Mouse (Mus musculus): ENCODE measurements around the gene Snx11. TPM values are rescaled to one million over a fixed set of nuclear protein-coding genes. Genes with fewer than 3 reads are reported as not detected.

The Snx11 gene
- 55.6 and 64.2 TPM in 2 replicates for polyA plus RNA-seq (2015; fragmentation: Nextera tagmentation; extraction: Ambion mirVana)

DNA sequence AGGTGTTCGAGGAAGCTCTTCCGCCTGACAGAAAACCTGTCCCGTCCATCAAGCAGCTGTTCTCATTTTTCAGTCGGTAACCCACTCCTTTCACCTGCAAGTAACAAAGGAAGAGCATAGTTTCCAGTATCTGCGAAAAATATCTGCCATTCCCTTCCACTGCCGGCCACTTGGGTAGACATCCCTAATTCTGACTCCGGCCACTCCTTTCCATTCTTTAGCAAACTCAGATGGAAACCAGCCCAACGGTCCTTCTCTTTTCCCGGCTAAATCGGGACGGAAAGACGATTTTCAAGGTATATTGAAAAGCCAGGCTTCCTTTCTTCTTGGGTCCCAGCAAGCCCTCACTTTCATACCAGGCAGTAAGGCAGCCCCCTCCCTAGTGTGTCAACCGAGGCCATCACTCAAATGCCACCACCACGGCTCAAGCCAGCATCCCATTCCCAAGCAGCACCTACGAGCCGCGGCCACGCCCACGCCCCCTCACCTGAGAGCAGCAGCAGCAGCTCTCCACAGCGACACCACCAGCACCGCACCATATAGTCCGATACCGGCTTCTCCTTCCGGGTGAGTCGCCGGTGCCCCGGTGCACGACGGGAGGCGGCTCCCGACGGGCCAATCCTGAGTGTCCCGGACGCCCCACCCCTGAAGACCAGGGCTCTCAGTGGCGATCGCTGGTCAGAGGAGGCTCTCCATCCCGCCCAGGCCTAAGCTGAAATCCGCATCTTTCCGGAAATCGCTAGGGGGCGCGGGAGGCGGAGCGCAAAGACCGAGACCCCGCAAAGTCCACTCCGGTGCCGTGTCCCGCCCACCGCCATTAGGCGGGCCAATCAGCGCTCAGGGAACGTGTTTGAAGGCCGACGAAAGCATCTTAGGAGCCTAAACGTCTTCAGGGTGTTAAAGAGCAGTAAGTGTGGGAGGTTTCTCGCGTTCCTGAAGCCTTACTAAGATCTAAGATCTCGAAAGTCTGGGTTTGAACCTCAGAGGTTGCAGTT, at the start of gene Snx11:
Gene Snx11, minus strand, starts transcription at position 592 of the 995 bp plus-strand sequence.
- H3K9me3 ChIP-seq = no peaks in the 10 kb centered on the region
- H3K27ac ChIP-seq (replicated peaks) = peak within 1 kb of the TSS; percentile 84
- peaks cover 8% of the 10 kb centered on the region; the same call in 1 of the 2 replicates for H3K36me3 ChIP-seq
- peak; percentile 98 for ATAC-seq (ENCODE audit: low FRiP score, low read depth)
- H3K4me3 ChIP-seq = peak within 1 kb of the TSS; percentile 73
- no peaks in the 10 kb centered on the region for H3K27me3 ChIP-seq
- peak within 1 kb of the TSS; percentile 77 for H3K4me2 ChIP-seq
- peaks cover 34% of the 10 kb centered on the region for H3K4me1 ChIP-seq (replicated peaks)
- H3K9ac ChIP-seq = peak within 1 kb of the TSS; percentile 70
- 1% methylated on average over 59 of the region's 59 CpGs for WGBS

GRCm38 (mm10) chr11:96826481-96826880, 49.1 kb upstream of the Snx11 start:
- no peaks in the 10 kb centered on the region for H3K27me3 ChIP-seq
- 0 out of 2 replicates have a peak overlapping the region, but pooled peaks have one; percentile 0 for H3K4me3 ChIP-seq
- ATAC-seq (ENCODE audit: low FRiP score, low read depth) = no peak
- H3K9ac ChIP-seq = no peak overlapping the region
- peaks cover 73% of the 10 kb centered on the region for H3K4me1 ChIP-seq (replicated peaks)
- 88% methylated on average over 2 of the region's 2 CpGs for WGBS
- no peaks in the 10 kb centered on the region for H3K9me3 ChIP-seq
- peak overlapping the region; percentile 86 for H3K4me2 ChIP-seq
- peaks cover 8% of the 10 kb centered on the region for H3K36me3 ChIP-seq
- H3K27ac ChIP-seq (replicated peaks) = peak overlapping the region; percentile 93; the same call in 1 of the 2 replicates

DNA sequence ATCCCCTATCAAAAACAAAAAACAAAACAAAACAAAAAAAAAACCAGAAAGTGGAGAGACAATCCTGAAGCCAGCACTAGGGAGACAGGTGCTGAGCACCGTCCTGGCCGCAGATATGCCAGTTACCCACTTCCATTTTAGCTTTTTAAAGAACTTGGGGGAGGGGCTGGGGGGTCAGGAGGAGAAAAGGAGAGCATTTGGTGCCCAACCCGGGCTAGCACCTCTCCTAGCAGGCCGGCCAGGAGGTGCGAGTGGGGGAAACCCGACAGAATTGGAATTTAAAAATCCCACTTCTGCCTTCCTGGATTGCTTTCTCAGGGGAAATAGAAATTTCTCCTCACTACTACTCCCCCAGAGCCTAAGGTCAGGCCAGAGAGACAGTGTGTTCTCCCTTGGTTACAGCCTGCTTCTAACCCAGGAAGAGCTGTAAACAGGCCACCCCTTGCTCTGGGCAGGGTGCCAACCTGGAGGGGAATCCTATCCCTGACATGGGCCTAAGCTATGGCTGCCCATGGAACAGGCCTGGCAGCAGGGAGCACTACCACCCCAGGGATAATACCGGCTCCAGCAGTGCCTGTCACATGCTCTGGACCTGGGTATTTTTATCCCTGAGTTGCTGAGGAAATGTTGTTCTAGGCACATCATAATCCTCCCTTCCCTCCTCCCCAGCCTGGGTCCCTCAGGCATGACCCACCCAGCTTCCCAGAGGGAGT, 47.6 kb upstream of the Snx11 start:
- Histone ChIP-seq H3K4me1 (replicated peaks) (peaks cover 69% of the 10 kb centered on the region), H3K9me3 (no peaks in the 10 kb centered on the region), H3K9ac (peak overlapping the region; percentile 25; the same call in 1 of the 2 replicates), H3K4me3 (peak overlapping the region; percentile 49), H3K36me3 (peaks cover 23% of the 10 kb centered on the region), H3K4me2 (peak overlapping the region; percentile 86), H3K27me3 (no peaks in the 10 kb centered on the region), H3K27ac (replicated peaks) (peak overlapping the region; percentile 93)
- ATAC-seq (ENCODE audit: low FRiP score, low read depth) = no peak
- 44% methylated on average over 7 of the region's 7 CpGs for WGBS

- H3K36me3 ChIP-seq = peaks cover 31% of the 10 kb centered on the region
- peak overlapping the region; percentile 93 for H3K27ac ChIP-seq (replicated peaks)
- peak overlapping the region; percentile 49 for H3K4me3 ChIP-seq
- no peaks in the 10 kb centered on the region for H3K27me3 ChIP-seq
- no peaks in the 10 kb centered on the region for H3K9me3 ChIP-seq
- H3K9ac ChIP-seq = peak overlapping the region; percentile 55
- WGBS = under 1% methylated on average over 26 of the region's 26 CpGs
- peaks cover 68% of the 10 kb centered on the region for H3K4me1 ChIP-seq (replicated peaks)
- peak overlapping the region; percentile 86 for H3K4me2 ChIP-seq
- peak; percentile 90 for ATAC-seq (ENCODE audit: low FRiP score, low read depth)
These were observed 46.8 kb upstream of the Snx11 start for GRCm38 (mm10) chr11:96823880-96824782.

GRCm38 (mm10) chr11:96823471-96823837, 46.1 kb upstream of the Snx11 start:
- no peaks in the 10 kb centered on the region for H3K9me3 ChIP-seq
- peaks cover 61% of the 10 kb centered on the region for H3K4me1 ChIP-seq (replicated peaks)
- 6% methylated on average over 11 of the region's 13 CpGs for WGBS

GRCm38 (mm10) chr11:96822675-96823470, 45.5 kb upstream of the Snx11 start:
- Histone ChIP-seq H3K4me3 (peak overlapping the region; percentile 49), H3K9me3 (no peaks in the 10 kb centered on the region), H3K4me1 (replicated peaks) (peaks cover 56% of the 10 kb centered on the region), H3K27ac (replicated peaks) (no peak overlapping the region), H3K36me3 (peaks cover 42% of the 10 kb centered on the region), H3K4me2 (peak overlapping the region; percentile 86), H3K27me3 (no peaks in the 10 kb centered on the region), H3K9ac (peak overlapping the region; percentile 55; the same call in 1 of the 2 replicates)
- WGBS = 38% methylated on average over 4 of the region's 4 CpGs
- no peak for ATAC-seq (ENCODE audit: low FRiP score, low read depth)

More at GRCm38 (mm10) chr11:96823471-96823837, 46.1 kb upstream of the Snx11 start:
- ATAC-seq (ENCODE audit: low FRiP score, low read depth) = peak; percentile 28
- H3K9ac ChIP-seq = peak overlapping the region; percentile 55
- peak overlapping the region; percentile 86 for H3K4me2 ChIP-seq
- peak overlapping the region; percentile 93 for H3K27ac ChIP-seq (replicated peaks)
- H3K4me3 ChIP-seq = peak overlapping the region; percentile 49
- no peaks in the 10 kb centered on the region for H3K27me3 ChIP-seq
- peaks cover 38% of the 10 kb centered on the region for H3K36me3 ChIP-seq

GRCm38 (mm10) chr11:96821956-96822355, 44.6 kb upstream of the Snx11 start:
- Histone ChIP-seq H3K4me2 (no peak overlapping the region), H3K27me3 (no peaks in the 10 kb centered on the region), H3K4me3 (no peak overlapping the region), H3K4me1 (replicated peaks) (peaks cover 46% of the 10 kb centered on the region), H3K9ac (no peak overlapping the region), H3K9me3 (no peaks in the 10 kb centered on the region), H3K36me3 (peaks cover 49% of the 10 kb centered on the region), H3K27ac (replicated peaks) (no peak overlapping the region)
- ATAC-seq (ENCODE audit: low FRiP score, low read depth) = no peak
- 93% methylated on average over 10 of the region's 10 CpGs for WGBS

GRCm38 (mm10) chr11:96818128-96818710, 40.9 kb upstream of the Snx11 start:
- no peak overlapping the region for H3K9ac ChIP-seq
- no peaks in the 10 kb centered on the region for H3K27me3 ChIP-seq
- H3K27ac ChIP-seq (replicated peaks) = no peak overlapping the region
- no peaks in the 10 kb centered on the region for H3K9me3 ChIP-seq
- no peak overlapping the region for H3K4me3 ChIP-seq
- no peak for ATAC-seq (ENCODE audit: low FRiP score, low read depth)
- 78% methylated on average over 8 of the region's 8 CpGs for WGBS
- H3K36me3 ChIP-seq = peaks cover 73% of the 10 kb centered on the region
- no peak overlapping the region for H3K4me2 ChIP-seq
- H3K4me1 ChIP-seq (replicated peaks) = peaks cover 12% of the 10 kb centered on the region

DNA sequence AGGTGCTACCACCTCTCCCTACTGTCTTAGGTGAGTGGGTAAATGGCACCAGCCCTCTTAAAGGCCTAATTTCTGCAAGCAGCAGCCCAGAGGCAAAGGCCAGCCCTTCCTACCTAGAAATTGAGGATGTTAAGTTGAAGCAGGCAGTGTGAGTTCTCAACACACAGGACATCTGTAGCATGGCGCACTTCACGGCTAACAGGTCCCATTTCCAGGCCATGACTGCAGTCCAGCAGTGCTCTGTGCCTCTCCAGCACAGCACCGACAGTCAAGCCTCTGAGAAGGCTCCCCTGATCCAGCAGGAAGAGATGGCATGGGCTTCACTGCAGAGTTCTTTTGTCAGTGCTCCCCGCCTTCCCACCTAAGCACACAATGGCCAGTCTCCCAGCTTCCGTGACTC, 39.6 kb upstream of the Snx11 start:
- Histone ChIP-seq H3K4me1 (replicated peaks) (no peaks in the 10 kb centered on the region), H3K9me3 (no peaks in the 10 kb centered on the region), H3K4me2 (no peak overlapping the region), H3K27ac (replicated peaks) (no peak overlapping the region), H3K36me3 (peaks cover 81% of the 10 kb centered on the region), H3K4me3 (no peak overlapping the region), H3K27me3 (no peaks in the 10 kb centered on the region), H3K9ac (no peak overlapping the region)
- WGBS = 65% methylated on average over 5 of the region's 5 CpGs
- no peak for ATAC-seq (ENCODE audit: low FRiP score, low read depth)

- no peaks in the 10 kb centered on the region for H3K4me1 ChIP-seq (replicated peaks)
- H3K36me3 ChIP-seq = peaks cover 81% of the 10 kb centered on the region
- no peak overlapping the region for H3K9ac ChIP-seq
- WGBS = 92% methylated on average over 1 of the region's 1 CpGs
- no peak overlapping the region for H3K4me3 ChIP-seq
- no peak overlapping the region for H3K27ac ChIP-seq (replicated peaks)
- H3K9me3 ChIP-seq = no peaks in the 10 kb centered on the region
- H3K4me2 ChIP-seq = no peak overlapping the region
- no peaks in the 10 kb centered on the region for H3K27me3 ChIP-seq
- ATAC-seq (ENCODE audit: low FRiP score, low read depth) = no peak
These were observed 39.1 kb upstream of the Snx11 start for GRCm38 (mm10) chr11:96816494-96816893.
